Mouse (Mus musculus): ENCODE measurements around the gene Brd2. TPM values are rescaled to one million over a fixed set of nuclear protein-coding genes. Genes with fewer than 3 reads are reported as not detected.

Gene Brd2
- total and polyA plus RNA-seq, 3 experiments: 99.5 to 252 (median 189) TPM

DNA sequence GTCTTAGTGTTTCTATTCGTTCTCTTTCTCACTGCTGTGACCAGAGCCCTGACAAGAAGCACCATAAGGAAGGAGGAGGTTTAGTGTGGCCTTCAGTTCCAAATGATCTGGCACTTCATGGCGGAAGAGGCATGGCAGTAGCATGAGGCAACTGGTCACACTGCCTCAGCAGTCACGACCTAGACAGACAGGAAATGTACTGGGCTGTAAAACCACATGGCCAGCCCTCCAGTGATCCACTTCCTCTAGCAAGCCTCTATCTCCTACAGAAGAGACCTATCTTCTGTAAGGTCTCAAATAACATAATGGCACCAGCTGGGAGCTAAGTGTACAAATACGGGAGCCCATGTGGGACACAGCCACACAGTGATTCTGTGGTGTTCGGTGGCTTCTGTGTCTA lies 50.3 kb downstream of the Brd2 start (continued):
- TF ChIP-seq TBP (IDR thresholded peaks at IDR 0.05; ENCODE audit: low read depth, low read length) (no peak), MXI1 (IDR thresholded peaks at IDR 0.05; ENCODE audit: low read depth, low read length) (no peak)

DNA sequence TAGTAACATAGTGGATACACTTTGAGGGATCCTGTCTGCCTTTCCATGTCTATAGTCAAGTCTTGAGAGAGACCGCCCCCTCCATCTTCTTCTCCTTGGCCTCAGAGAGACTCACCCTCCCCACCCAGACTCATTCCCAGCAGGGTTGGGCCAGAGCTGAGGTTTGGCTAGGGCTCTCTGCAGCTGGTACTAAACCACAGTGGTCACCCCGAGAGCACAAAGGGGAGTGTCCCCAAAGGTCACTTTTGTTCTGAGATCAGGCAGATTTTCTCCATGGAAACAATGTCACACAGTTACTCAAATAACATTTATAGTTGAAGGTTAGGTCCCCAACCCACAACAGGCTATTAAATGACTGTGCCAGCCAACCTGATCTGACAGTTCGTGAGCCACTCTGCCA lies 53.6 kb downstream of the Brd2 start:
- Histone ChIP-seq H3K4me1 (ENCODE audit: control insufficient read depth in 1 of 2, insufficient read depth in 2 of 2, low read length in 2 of 2) (peaks cover 3 to 11% of the 10 kb centered on the region in 2 experiments; a peak in 3 of 4 replicates), H3K36me3 (ENCODE audit: control insufficient read depth in 1 of 2, insufficient read depth in 2 of 2, low read length in 2 of 2) (peaks cover 0 to 6% of the 10 kb centered on the region in 2 experiments; a peak in 2 of 4 replicates), H3K9me3 (replicated peaks; ENCODE audit: insufficient read depth, low read length) (no peaks in the 10 kb centered on the region), H3K27ac (ENCODE audit: control insufficient read depth, low read depth, low read length) (no peak overlapping the region), H3K79me2 (ENCODE audit: control insufficient read depth, insufficient read depth, low read length, poor library complexity) (no peaks in the 10 kb centered on the region), H3K4me3 (ENCODE audit: control insufficient read depth in 1 of 2, insufficient read depth in 1 of 2, low read depth in 2 of 2, low read length in 2 of 2) (no peak overlapping the region), H3K27me3 (ENCODE audit: control insufficient read depth in 1 of 2, insufficient read depth in 2 of 2, low read length in 2 of 2) (no peaks in the 10 kb centered on the region), H3K9ac (ENCODE audit: control insufficient read depth, low read depth, low read length, poor library complexity, severe bottlenecking) (no peak overlapping the region)
- TF ChIP-seq CTCF (IDR thresholded peaks at IDR 0.05 in 2 of 3, conservative IDR thresholded peaks at IDR 0.05 in 1 of 3; ENCODE audit: control insufficient read depth in 1 of 3, insufficient read depth in 1 of 3, low read depth in 2 of 3, low read length in 3 of 3, poor library complexity in 1 of 3, severe bottlenecking in 1 of 3) (no peak), SIN3A (IDR thresholded peaks at IDR 0.05; ENCODE audit: low read length) (no peak), TCF12 (IDR thresholded peaks at IDR 0.05; ENCODE audit: low read depth, low read length) (no peak), CHD2 (IDR thresholded peaks at IDR 0.05; ENCODE audit: low read length) (no peak), MYB (IDR thresholded peaks at IDR 0.05; ENCODE audit: low read depth, low read length) (no peak), TBP (IDR thresholded peaks at IDR 0.05; ENCODE audit: low read depth, low read length) (no peak), ZMIZ1 (IDR thresholded peaks at IDR 0.05; ENCODE audit: low read depth, low read length) (no peak)
- no peak for DNase-seq (ENCODE audit: low read depth, low spot score)

Other genes with a start within 250 kb of the Brd2 start
Only the 30 nearest of the 32 such genes appear.
- 17.1 and 20.6 TPM in 2 replicates for gene Kifc1, start 232.0 kb downstream of the Brd2 start, total RNA-seq (2012; rRNA removed)
- gene Kifc1, start 232.0 kb downstream of the Brd2 start, polyA plus RNA-seq (2012; ENCODE audit: insufficient read depth in 1 of 2, insufficient read length in 2 of 2, low read depth in 1 of 2, low replicate concordance in 2 of 2, missing spikeins in 1 of 2): 10 to 100 TPM in 1 of 2 experiments, not detected in 1; 53.5 TPM
- gene Platr17, start 217.5 kb downstream of the Brd2 start, total RNA-seq (2012; rRNA removed): not detected in 2 replicates
- not detected for gene Platr17, start 217.5 kb downstream of the Brd2 start, polyA plus RNA-seq (2012; ENCODE audit: insufficient read depth in 1 of 2, insufficient read length in 2 of 2, low read depth in 1 of 2, low replicate concordance in 2 of 2, missing spikeins in 1 of 2)
- 39.6 and 40.6 TPM in 2 replicates for gene Daxx, start 213.2 kb downstream of the Brd2 start, total RNA-seq (2012; rRNA removed)
- gene Daxx, start 213.2 kb downstream of the Brd2 start, polyA plus RNA-seq (2012; ENCODE audit: insufficient read depth in 1 of 2, insufficient read length in 2 of 2, low read depth in 1 of 2, low replicate concordance in 2 of 2, missing spikeins in 1 of 2): 10 to 100 TPM in 1 of 2 experiments, not detected in 1; 68.0 TPM
- gene Tapbp, start 206.7 kb downstream of the Brd2 start, total RNA-seq (2012; rRNA removed): 14.7 and 24.3 TPM in 2 replicates
- 10 to 100 TPM in 1 of 2 experiments, not detected in 1; 33.3 TPM for gene Tapbp, start 206.7 kb downstream of the Brd2 start, polyA plus RNA-seq (2012; ENCODE audit: insufficient read depth in 1 of 2, insufficient read length in 2 of 2, low read depth in 1 of 2, low replicate concordance in 2 of 2, missing spikeins in 1 of 2)
- 18.6 and 20.2 TPM in 2 replicates for gene Zbtb22, start 206.7 kb downstream of the Brd2 start, total RNA-seq (2012; rRNA removed)
- 10 to 100 TPM in 1 of 2 experiments, not detected in 1; 30.0 TPM for gene Zbtb22, start 206.7 kb downstream of the Brd2 start, polyA plus RNA-seq (2012; ENCODE audit: insufficient read depth in 1 of 2, insufficient read length in 2 of 2, low read depth in 1 of 2, low replicate concordance in 2 of 2, missing spikeins in 1 of 2)
- 19.0 and 24.9 TPM in 2 replicates for gene Rgl2, start 193.1 kb downstream of the Brd2 start, total RNA-seq (2012; rRNA removed)
- gene Rgl2, start 193.1 kb downstream of the Brd2 start, polyA plus RNA-seq (2012; ENCODE audit: insufficient read depth in 1 of 2, insufficient read length in 2 of 2, low read depth in 1 of 2, low replicate concordance in 2 of 2, missing spikeins in 1 of 2): 10 to 100 TPM in 1 of 2 experiments, not detected in 1; 43.6 TPM
- 189 and 239 TPM in 2 replicates for gene Pfdn6, start 182.3 kb downstream of the Brd2 start, total RNA-seq (2012; rRNA removed)
- gene Pfdn6, start 182.3 kb downstream of the Brd2 start, polyA plus RNA-seq (2012; ENCODE audit: insufficient read depth in 1 of 2, insufficient read length in 2 of 2, low read depth in 1 of 2, low replicate concordance in 2 of 2, missing spikeins in 1 of 2): 100 to 1,000 TPM in 1 of 2 experiments, not detected in 1; 222 TPM
- gene Wdr46, start 182.0 kb downstream of the Brd2 start, total RNA-seq (2012; rRNA removed): 97.6 and 100 TPM in 2 replicates
- gene Wdr46, start 182.0 kb downstream of the Brd2 start, polyA plus RNA-seq (2012; ENCODE audit: insufficient read depth in 1 of 2, insufficient read length in 2 of 2, low read depth in 1 of 2, low replicate concordance in 2 of 2, missing spikeins in 1 of 2): 100 to 1,000 TPM in 1 of 2 experiments, not detected in 1; 131 TPM
- 2.2 and 2.5 TPM in 2 replicates for gene B3galt4, start 171.1 kb downstream of the Brd2 start, total RNA-seq (2012; rRNA removed)
- 1 to 10 TPM in 1 of 2 experiments, not detected in 1; 2.9 TPM for gene B3galt4, start 171.1 kb downstream of the Brd2 start, polyA plus RNA-seq (2012; ENCODE audit: insufficient read depth in 1 of 2, insufficient read length in 2 of 2, low read depth in 1 of 2, low replicate concordance in 2 of 2, missing spikeins in 1 of 2)
- 20.6 and 23.6 TPM in 2 replicates for gene Vps52, start 166.8 kb downstream of the Brd2 start, total RNA-seq (2012; rRNA removed)
- 10 to 100 TPM in 1 of 2 experiments, not detected in 1; 40.7 TPM for gene Vps52, start 166.8 kb downstream of the Brd2 start, polyA plus RNA-seq (2012; ENCODE audit: insufficient read depth in 1 of 2, insufficient read length in 2 of 2, low read depth in 1 of 2, low replicate concordance in 2 of 2, missing spikeins in 1 of 2)
- gene Rps18, start 166.6 kb downstream of the Brd2 start, total RNA-seq (2012; rRNA removed): 252 and 286 TPM in 2 replicates
- gene Rps18, start 166.6 kb downstream of the Brd2 start, polyA plus RNA-seq (2012; ENCODE audit: insufficient read depth in 1 of 2, insufficient read length in 2 of 2, low read depth in 1 of 2, low replicate concordance in 2 of 2, missing spikeins in 1 of 2): 1,000 to 10,000 TPM in 1 of 2 experiments, not detected in 1; 1,183 TPM
- gene H2-K1, start 122.3 kb downstream of the Brd2 start, total RNA-seq (2012; rRNA removed): 81.1 and 87.9 TPM in 2 replicates
- 100 to 1,000 TPM in 1 of 2 experiments, not detected in 1; 113 TPM for gene H2-K1, start 122.3 kb downstream of the Brd2 start, polyA plus RNA-seq (2012; ENCODE audit: insufficient read depth in 1 of 2, insufficient read length in 2 of 2, low read depth in 1 of 2, low replicate concordance in 2 of 2, missing spikeins in 1 of 2)
- gene Ring1, start 98.0 kb downstream of the Brd2 start, total RNA-seq (2012; rRNA removed): 12.4 and 18.3 TPM in 2 replicates
- 10 to 100 TPM in 1 of 2 experiments, not detected in 1; 28.4 TPM for gene Ring1, start 98.0 kb downstream of the Brd2 start, polyA plus RNA-seq (2012; ENCODE audit: insufficient read depth in 1 of 2, insufficient read length in 2 of 2, low read depth in 1 of 2, low replicate concordance in 2 of 2, missing spikeins in 1 of 2)
- 19.6 and 24.1 TPM in 2 replicates for gene H2-Ke6, start 94.6 kb downstream of the Brd2 start, total RNA-seq (2012; rRNA removed)
- gene H2-Ke6, start 94.6 kb downstream of the Brd2 start, polyA plus RNA-seq (2012; ENCODE audit: insufficient read depth in 1 of 2, insufficient read length in 2 of 2, low read depth in 1 of 2, low replicate concordance in 2 of 2, missing spikeins in 1 of 2): 10 to 100 TPM in 1 of 2 experiments, not detected in 1; 34.4 TPM
- 125 and 152 TPM in 2 replicates for gene Slc39a7, start 91.0 kb downstream of the Brd2 start, total RNA-seq (2012; rRNA removed)
- 100 to 1,000 TPM in 1 of 2 experiments, not detected in 1; 150 TPM for gene Slc39a7, start 91.0 kb downstream of the Brd2 start, polyA plus RNA-seq (2012; ENCODE audit: insufficient read depth in 1 of 2, insufficient read length in 2 of 2, low read depth in 1 of 2, low replicate concordance in 2 of 2, missing spikeins in 1 of 2)
- 37.2 and 37.6 TPM in 2 replicates for gene Rxrb, start 90.8 kb downstream of the Brd2 start, total RNA-seq (2012; rRNA removed)
- gene Rxrb, start 90.8 kb downstream of the Brd2 start, polyA plus RNA-seq (2012; ENCODE audit: insufficient read depth in 1 of 2, insufficient read length in 2 of 2, low read depth in 1 of 2, low replicate concordance in 2 of 2, missing spikeins in 1 of 2): 10 to 100 TPM in 1 of 2 experiments, not detected in 1; 63.4 TPM
- 4.6 and 4.8 TPM in 2 replicates for gene Col11a2, start 83.2 kb downstream of the Brd2 start, total RNA-seq (2012; rRNA removed)
- 10 to 100 TPM in 1 of 2 experiments, not detected in 1; 14.5 TPM for gene Col11a2, start 83.2 kb downstream of the Brd2 start, polyA plus RNA-seq (2012; ENCODE audit: insufficient read depth in 1 of 2, insufficient read length in 2 of 2, low read depth in 1 of 2, low replicate concordance in 2 of 2, missing spikeins in 1 of 2)
- 2.2 and 2.6 TPM in 2 replicates for gene H2-Oa, start 30.3 kb downstream of the Brd2 start, total RNA-seq (2012; rRNA removed)
- gene H2-Oa, start 30.3 kb downstream of the Brd2 start, polyA plus RNA-seq (2012; ENCODE audit: insufficient read depth in 1 of 2, insufficient read length in 2 of 2, low read depth in 1 of 2, low replicate concordance in 2 of 2, missing spikeins in 1 of 2): 1 to 10 TPM in 1 of 2 experiments, not detected in 1; 3.9 TPM
- 26.1 and 38.3 TPM in 2 replicates for gene H2-DMa, start 3.1 kb downstream of the Brd2 start, total RNA-seq (2012; rRNA removed)
- 10 to 100 TPM in 1 of 2 experiments, not detected in 1; 38.7 TPM for gene H2-DMa, start 3.1 kb downstream of the Brd2 start, polyA plus RNA-seq (2012; ENCODE audit: insufficient read depth in 1 of 2, insufficient read length in 2 of 2, low read depth in 1 of 2, low replicate concordance in 2 of 2, missing spikeins in 1 of 2)
- gene H2-DMb2, start 20.7 kb upstream of the Brd2 start, total RNA-seq (2012; rRNA removed): 0.77 and 0.82 TPM in 2 replicates
- 1 to 10 TPM in 1 of 2 experiments, not detected in 1; 1.5 TPM for gene H2-DMb2, start 20.7 kb upstream of the Brd2 start, polyA plus RNA-seq (2012; ENCODE audit: insufficient read depth in 1 of 2, insufficient read length in 2 of 2, low read depth in 1 of 2, low replicate concordance in 2 of 2, missing spikeins in 1 of 2)
- not detected in 2 replicates for gene H2-DMb1, start 30.4 kb upstream of the Brd2 start, total RNA-seq (2012; rRNA removed)
- gene H2-DMb1, start 30.4 kb upstream of the Brd2 start, polyA plus RNA-seq (2012; ENCODE audit: insufficient read depth in 1 of 2, insufficient read length in 2 of 2, low read depth in 1 of 2, low replicate concordance in 2 of 2, missing spikeins in 1 of 2): under 1 TPM in 1 of 2 experiments, not detected in 1; 0.67 TPM
- 24.6 and 30.7 TPM in 2 replicates for gene Tap1, start 64.9 kb upstream of the Brd2 start, total RNA-seq (2012; rRNA removed)
- gene Tap1, start 64.9 kb upstream of the Brd2 start, polyA plus RNA-seq (2012; ENCODE audit: insufficient read depth in 1 of 2, insufficient read length in 2 of 2, low read depth in 1 of 2, low replicate concordance in 2 of 2, missing spikeins in 1 of 2): 10 to 100 TPM in 1 of 2 experiments, not detected in 1; 46.6 TPM
- gene Psmb9, start 65.1 kb upstream of the Brd2 start, total RNA-seq (2012; rRNA removed): 23.3 and 24.9 TPM in 2 replicates
- 10 to 100 TPM in 1 of 2 experiments, not detected in 1; 14.7 TPM for gene Psmb9, start 65.1 kb upstream of the Brd2 start, polyA plus RNA-seq (2012; ENCODE audit: insufficient read depth in 1 of 2, insufficient read length in 2 of 2, low read depth in 1 of 2, low replicate concordance in 2 of 2, missing spikeins in 1 of 2)
- gene Psmb8, start 75.1 kb upstream of the Brd2 start, total RNA-seq (2012; rRNA removed): 129 and 144 TPM in 2 replicates
- 100 to 1,000 TPM in 1 of 2 experiments, not detected in 1; 133 TPM for gene Psmb8, start 75.1 kb upstream of the Brd2 start, polyA plus RNA-seq (2012; ENCODE audit: insufficient read depth in 1 of 2, insufficient read length in 2 of 2, low read depth in 1 of 2, low replicate concordance in 2 of 2, missing spikeins in 1 of 2)
- 40.3 and 48.5 TPM in 2 replicates for gene Tap2, start 80.9 kb upstream of the Brd2 start, total RNA-seq (2012; rRNA removed)
- 10 to 100 TPM in 1 of 2 experiments, not detected in 1; 63.0 TPM for gene Tap2, start 80.9 kb upstream of the Brd2 start, polyA plus RNA-seq (2012; ENCODE audit: insufficient read depth in 1 of 2, insufficient read length in 2 of 2, low read depth in 1 of 2, low replicate concordance in 2 of 2, missing spikeins in 1 of 2)
- 0.75 and 0.81 TPM in 2 replicates for gene H2-Ob, start 116.3 kb upstream of the Brd2 start, total RNA-seq (2012; rRNA removed)
- gene H2-Ob, start 116.3 kb upstream of the Brd2 start, polyA plus RNA-seq (2012; ENCODE audit: insufficient read depth in 1 of 2, insufficient read length in 2 of 2, low read depth in 1 of 2, low replicate concordance in 2 of 2, missing spikeins in 1 of 2): 1 to 10 TPM in 1 of 2 experiments, not detected in 1; 2.0 TPM
- gene H2-Ab1, start 135.1 kb upstream of the Brd2 start, total RNA-seq (2012; rRNA removed): not detected in 2 replicates
- gene H2-Ab1, start 135.1 kb upstream of the Brd2 start, polyA plus RNA-seq (2012; ENCODE audit: insufficient read depth in 1 of 2, insufficient read length in 2 of 2, low read depth in 1 of 2, low replicate concordance in 2 of 2, missing spikeins in 1 of 2): not detected
- gene H2-Aa, start 165.2 kb upstream of the Brd2 start, total RNA-seq (2012; rRNA removed): not detected in 2 replicates
- not detected for gene H2-Aa, start 165.2 kb upstream of the Brd2 start, polyA plus RNA-seq (2012; ENCODE audit: insufficient read depth in 1 of 2, insufficient read length in 2 of 2, low read depth in 1 of 2, low replicate concordance in 2 of 2, missing spikeins in 1 of 2)
- 0.15 TPM in 1 of 2 replicates, not detected in the other for gene H2-Eb1, start 183.2 kb upstream of the Brd2 start, total RNA-seq (2012; rRNA removed)
- gene H2-Eb1, start 183.2 kb upstream of the Brd2 start, polyA plus RNA-seq (2012; ENCODE audit: insufficient read depth in 1 of 2, insufficient read length in 2 of 2, low read depth in 1 of 2, low replicate concordance in 2 of 2, missing spikeins in 1 of 2): under 1 TPM in 1 of 2 experiments, not detected in 1; 0.07 TPM
- gene H2-Eb2, start 203.0 kb upstream of the Brd2 start, total RNA-seq (2012; rRNA removed): not detected in 2 replicates
- not detected for gene H2-Eb2, start 203.0 kb upstream of the Brd2 start, polyA plus RNA-seq (2012; ENCODE audit: insufficient read depth in 1 of 2, insufficient read length in 2 of 2, low read depth in 1 of 2, low replicate concordance in 2 of 2, missing spikeins in 1 of 2)